Mouse (Mus musculus) embryo, embryonic 9.5 days (tissue): Measurements from ENCODE around the gene Acd.

Source experiments
- DNase-seq: peaks from one replicate; pipeline ENCODE4 v3.0.0-alpha.2; 2017; ENCODE audit errors: extremely low spot score

Gene Acd

DNA sequence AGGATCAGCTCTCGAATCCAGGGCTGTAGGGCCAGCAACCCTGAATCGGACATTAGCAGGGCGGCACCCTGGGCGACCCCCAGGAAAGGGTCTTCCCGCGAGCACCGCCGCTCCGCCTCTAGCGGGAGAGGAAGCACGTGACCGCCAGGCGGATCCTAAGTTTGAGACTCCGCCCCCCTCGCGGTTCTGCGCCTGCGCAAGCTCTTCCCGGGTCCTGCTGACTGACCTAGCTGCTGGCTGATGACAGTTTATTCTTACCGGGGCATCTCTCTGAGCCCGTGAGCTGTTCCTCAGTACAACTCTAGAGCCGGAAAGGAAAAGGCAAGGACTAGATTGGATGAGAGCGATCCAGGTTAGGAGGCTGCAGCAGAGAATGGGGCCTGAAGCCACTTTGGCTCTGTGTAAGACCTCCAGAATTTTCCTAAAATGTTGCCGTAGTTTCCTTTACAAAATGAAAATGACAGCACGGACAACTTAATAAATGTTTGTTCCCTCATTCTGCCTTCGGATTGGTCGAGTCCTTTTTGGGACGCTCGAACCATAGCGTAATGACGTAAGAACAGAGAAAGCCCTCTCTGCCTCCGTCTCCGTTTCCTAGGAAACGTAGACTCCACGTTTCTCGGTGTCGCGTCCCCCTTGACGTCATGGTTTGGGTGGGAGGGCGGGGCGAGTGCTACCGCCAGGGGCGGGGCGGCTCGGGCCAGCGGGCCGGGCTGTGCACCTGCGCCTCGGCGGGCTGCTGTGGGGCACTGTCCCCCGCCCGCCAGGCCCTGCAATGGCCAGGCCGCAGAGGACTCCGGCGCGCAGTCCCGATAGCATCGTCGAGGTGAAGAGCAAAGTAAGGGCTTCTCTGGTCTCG is at the start of gene Acd, which contains the start of gene Pard6a:
TSS of gene Acd (minus strand) at position 137 of the 859 bp plus-strand sequence.
TSS of gene Pard6a (plus strand) at position 183 of the 859 bp plus-strand sequence.
- DNase-seq, result peak; percentile 96

DNA sequence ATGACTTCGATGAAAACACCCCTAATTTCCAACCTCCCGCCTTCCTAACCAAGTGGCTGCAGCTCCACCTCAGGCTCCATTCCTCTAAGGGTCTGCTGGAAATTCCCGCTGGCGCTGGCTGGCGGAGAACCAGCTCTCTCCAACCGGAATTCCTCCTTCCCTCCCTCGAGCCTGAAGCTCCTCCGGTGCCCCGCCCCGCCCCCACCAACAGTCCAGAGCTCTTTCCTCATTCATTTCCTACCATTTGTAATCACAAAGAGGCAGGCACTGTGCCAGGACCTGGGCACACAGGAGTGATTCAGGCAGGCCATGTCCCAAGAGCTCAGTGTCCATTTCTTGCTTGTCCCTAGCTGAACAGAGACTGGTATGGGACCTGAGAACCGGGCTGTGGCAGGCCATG is 49.7 kb upstream of the Acd start:
- peak; percentile 42 for DNase-seq

DNA sequence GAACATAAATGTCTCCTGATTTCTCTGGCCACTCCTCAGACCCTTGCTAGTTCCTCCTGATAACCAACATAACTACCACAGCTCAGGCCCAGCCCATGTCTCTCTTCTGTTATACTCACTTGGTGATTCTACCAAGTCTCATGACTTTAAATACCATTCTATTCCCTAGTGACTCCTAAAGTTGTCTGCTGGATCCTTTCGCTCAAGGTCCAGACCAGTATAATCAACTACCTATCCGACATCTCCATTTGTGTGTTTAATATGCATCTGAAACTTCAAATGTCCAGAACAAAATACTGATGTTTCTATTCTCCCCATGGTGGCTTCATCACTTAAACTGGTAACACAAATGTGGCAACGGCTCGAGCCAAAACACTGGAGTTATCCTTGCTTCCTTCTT is 42.4 kb upstream of the Acd start:
- no peak for DNase-seq

DNA sequence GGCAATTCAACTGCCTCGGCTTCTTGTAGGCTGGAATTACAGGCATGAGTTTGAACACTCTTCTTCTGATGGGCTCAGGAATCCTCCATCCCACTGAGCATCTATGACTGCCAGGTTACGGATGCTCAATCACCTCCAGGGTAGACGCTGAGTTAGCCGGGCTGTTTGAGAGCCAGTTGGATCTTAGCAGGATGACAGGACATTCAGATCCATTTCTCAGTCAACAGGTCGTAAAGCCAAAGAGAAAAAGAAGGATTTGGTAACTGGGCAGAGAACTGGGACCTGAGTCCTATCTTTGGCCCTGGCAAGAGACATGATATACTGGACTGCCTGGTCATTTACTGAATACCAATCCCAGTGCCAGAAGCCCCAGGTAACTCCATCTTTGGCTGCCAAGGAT is 38.3 kb upstream of the Acd start:
- DNase-seq, result no peak

DNA sequence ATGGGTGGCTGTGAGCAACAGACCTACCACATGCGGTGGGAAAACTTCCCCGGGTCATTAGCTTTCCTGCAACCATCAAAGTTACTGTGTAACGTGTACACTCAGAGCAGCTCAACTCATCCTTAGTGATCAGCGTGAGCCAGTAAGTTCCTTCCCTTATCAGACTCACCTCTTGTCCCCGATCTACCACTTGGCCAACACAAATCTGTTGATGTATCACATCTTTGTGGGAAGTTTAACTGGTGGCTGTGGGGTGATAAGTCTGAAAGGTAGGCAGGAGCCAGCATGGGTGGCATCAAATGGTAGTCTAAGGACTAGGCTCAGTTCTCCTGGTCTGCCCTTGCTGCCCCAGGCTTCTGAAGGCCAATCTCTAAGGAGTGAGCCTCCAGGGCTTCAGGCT is 31.3 kb upstream of the Acd start:
- DNase-seq, result no peak

DNA sequence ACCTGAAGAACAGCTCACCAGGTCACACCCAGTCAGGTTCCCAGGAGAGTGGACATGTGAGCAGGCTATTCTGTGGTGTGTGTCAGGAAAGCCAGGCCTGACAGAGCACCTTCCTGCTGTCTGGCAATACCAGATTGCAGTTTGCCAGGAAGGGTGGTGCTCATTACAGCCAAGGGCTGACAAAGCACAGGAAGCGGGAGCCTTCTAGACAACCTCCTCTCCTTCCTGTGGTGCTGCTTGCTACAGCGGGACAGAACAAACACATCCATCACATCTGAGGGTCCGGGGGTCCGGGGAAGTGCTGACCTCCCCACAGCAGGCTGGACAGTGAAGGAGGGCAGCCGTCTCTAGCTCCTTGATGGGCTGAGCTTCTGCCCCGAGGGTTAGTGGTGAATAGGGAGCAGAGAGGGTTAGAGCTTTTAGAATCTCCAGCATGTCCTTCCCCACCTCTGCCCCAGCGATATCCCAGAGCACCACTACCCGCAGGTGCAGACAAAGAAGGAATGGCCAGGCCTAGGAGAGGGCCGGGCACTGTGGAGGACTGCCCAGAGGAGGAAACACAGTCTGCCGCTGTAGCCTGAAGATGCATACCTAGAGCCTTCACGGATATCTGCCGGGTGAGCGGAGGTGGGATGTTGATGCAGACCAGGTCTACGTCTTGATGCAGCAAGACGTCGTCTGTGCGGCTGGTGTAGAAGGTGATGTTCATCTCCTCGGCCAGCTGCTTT is 26.7 kb upstream of the Acd start:
- no peak for DNase-seq

DNA sequence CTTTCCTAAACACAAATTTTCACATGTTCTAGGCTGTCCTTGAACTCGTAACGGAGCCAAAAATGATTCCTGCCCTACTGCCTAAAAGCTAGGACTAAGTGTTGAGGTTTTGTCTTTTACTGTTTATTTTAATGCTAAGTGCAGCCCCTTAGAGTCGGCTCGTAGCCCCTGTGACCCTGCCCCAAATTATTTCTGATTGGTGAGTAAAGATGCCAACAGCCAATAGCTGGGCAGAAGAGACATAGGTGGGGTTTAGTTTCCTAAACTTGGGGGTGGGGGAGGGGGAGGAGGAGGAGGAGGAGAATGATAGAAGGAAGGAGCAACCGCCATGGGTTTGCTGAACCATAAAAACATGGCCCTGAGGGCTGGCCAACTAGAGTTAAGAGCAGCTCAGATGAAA is 24.8 kb upstream of the Acd start:
- DNase-seq, result no peak

DNA sequence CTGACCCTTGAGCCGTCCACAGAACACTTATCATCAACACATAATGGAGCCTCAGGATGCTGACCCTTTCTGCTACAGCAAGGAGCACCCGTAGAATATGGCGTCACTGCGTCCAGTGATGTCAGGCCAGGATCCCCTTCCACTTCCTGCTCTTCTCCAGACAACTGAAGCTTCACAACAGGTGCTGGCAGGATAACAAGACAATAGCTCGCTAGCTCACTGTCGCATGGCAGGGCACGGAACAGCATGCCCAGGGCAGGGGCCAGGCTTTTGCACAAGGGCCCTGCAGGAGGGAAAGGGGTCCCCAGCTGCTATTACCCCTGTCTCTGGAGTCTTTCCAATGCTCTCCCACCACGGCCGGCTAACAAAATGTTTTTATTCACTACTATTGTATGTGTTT is 22.0 kb upstream of the Acd start:
- DNase-seq, result no peak

DNA sequence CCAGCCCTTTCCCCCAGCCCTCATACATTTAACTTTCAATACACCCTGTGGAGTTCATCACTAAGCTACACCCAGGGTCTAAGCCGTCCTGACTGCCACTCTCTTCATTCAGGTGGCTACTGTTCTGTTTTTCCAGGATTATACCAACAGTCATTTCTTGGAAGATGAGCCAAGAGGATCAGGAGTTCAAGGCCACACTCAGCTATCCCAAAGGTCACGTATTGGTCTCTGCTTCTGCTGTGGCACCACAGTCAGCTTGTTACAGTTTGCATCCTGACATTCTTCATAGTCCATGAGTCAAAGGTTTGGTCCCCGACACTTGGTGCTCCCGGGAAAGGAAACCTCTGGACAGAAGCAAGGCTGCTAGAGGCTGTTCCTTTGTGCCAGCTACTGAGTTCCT is 18.7 kb upstream of the Acd start:
- DNase-seq, result no peak

DNA sequence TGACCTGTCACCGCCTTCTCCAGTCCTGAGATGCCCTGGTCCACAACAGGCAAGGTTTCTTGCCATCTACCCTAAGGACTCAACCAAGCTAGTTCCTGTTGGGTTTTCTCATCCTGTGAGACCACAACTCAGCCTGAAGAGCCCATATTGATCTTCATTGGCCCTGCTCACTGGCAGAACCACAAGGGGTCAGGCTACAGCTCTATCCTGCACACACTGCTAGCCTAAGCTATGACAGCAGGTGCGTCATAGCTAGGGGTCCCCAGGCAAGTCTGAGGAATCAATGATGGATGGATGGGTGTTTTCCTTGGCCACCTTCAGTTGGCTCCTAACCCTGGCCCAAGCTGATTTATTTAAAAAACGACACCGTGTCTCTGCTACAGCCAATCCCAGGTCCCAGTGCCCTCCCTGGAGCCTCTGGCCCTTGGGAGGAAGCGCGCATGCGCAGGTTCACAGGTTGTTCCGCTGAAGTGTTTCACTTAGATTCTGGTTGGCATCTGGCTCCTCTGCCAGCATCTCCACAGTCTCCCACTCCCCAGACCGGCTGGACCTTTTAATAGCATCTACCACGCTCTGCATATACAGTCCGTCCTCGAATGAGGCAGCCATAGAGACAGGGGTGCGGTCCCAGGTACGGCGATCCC is 15.5 kb upstream of the Acd start:
- no peak for DNase-seq

DNA sequence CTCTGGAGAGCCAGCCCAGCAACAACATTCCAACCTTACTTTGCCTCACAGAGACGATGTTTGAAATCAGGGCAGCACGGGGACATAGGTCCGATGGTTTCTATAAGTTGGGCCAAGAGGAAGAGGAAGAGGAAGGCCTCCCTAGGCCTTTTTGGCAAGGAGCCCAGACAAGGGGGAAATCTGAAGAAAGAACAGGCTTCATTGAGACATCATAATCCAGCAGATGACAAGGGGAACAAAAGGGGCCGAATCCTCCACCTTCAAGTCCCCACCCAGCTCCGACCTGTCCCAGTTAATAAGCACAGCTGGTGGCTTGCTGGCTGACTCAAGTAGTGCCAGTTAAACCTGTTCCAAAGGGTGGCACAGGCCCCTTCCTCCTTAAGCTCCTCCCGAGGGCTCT is 14.1 kb upstream of the Acd start:
- DNase-seq, result no peak

DNA sequence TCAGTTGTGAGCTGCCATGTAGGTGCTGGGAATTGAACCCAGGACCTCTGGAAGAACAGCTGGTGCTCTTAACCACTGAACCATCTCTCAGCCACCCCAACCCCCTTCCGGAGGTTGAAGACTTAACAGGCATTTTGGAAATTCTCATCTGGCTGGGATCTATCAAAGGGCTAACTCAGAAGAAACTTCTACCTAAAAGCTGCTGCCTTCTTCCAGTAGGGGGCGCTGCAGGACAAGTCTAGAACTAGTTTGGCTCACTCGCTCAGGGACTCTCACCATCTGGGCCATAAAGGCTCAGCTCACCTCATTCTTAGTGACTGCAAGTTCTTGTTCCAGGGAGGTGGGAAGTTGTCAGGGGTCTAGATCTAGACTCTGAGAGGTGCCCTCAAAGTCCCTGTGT is 13.2 kb upstream of the Acd start:
- peak; percentile 82 for DNase-seq

DNA sequence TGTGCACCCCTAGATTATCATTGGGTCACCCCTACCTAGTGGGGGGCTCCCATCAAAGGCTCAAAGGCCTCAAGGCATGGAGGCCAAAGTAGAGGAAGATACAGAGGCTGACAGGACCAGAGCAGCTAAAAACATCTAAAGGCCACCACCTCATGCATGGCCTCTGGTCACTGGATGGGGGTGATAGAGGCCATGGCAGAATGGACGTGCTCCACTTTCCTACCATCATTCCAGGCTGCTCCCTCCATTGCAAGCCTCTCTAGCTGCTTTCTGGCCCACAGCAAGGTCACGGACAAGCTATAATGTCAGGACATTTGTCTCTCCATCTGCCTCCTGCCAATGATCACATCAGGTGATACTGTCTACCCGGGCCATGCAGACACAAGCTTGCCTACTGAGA is 11.4 kb upstream of the Acd start:
- DNase-seq, result no peak

DNA sequence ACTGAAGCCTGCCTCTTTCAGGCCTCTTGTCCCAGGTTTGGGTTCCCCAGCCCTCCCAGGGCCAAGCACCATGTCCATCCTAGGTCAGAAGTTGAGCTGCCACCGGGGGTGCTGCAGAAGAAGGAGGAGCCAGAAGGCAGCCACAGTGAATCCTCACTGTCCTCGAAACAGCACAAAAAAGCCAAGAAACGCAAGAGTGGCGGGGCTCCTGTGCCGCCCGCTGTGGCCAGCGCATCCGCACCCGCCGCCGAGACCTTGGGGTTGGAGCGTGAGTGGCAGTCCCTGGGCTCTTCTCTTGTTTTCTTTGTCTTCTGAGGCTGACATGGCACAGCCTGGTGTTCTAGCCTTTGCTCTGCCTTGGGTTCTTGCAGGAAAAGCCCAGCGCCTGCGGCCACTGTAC is 8.4 kb upstream of the Acd start:
- no peak for DNase-seq

DNA sequence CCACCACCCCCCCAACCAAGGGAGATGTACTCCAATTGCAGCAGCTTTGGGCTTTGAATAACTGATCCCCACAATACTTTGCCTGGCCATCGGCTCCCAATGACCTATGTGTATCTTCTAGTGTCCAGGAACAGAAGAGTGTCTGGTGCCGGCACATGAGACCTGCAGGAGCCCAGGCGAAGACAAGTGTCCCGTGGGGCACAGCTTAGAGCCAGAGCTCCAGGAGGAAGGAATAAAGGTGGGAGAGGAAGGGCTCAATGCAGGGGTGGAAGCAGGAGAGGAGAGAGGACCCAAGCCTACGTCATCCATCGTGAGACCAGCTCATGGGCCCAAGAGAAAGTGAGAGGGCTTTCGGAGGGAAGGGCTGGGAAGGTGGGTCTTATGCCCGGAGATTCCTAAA is 7.8 kb upstream of the Acd start:
- DNase-seq, result no peak

DNA sequence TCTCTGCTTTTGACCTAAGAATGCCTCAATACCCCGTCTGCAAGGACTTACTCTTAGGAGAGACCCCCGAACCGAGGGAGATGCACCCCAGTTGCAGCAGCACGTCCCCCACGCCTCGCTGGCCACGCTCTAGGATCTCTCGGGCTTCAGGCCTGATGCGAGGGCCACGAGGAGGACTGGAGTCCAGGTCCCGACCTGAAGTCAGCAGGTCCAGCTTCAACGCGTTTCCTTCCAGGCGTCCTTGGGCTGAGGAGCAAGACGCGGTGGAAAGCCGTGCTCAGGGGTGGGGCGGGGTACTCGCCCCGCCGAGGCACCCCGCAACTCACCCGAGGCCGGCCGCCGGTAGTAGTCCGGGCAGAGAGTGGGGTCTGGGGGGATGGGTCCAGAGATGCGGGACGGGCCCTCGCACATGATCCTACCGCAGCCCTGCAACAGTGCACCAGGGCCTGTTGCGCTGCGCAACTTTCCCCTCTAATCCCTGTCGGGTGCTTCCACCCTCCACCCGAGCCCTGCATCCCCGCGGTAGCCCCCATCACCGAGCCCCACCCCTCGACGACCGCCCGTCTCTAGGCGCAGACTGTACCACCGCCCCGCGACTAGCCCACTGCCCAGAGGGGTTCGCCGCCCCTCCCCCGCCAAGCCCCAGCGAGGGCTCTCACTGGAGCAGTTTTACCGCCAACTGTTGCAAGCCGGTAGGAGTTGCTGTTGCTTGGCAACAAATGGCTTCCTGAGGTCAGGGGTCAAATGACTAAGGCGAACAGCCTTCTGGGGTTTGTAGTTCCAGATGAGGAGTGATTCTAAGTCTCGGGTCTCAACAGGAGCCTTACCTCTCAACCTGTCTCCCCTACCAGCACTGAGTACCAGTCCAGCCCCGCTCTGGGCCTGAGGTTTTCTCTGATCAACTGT is 6.8 kb upstream of the Acd start, which contains the start of the genes 4933405L10Rik and Enkd1:
TSS of gene 4933405L10Rik (plus strand) at position 158 of the 906 bp plus-strand sequence.
TSS of gene Enkd1 (minus strand) at position 713 of the 906 bp plus-strand sequence.
- peak; percentile 94 for DNase-seq

DNA sequence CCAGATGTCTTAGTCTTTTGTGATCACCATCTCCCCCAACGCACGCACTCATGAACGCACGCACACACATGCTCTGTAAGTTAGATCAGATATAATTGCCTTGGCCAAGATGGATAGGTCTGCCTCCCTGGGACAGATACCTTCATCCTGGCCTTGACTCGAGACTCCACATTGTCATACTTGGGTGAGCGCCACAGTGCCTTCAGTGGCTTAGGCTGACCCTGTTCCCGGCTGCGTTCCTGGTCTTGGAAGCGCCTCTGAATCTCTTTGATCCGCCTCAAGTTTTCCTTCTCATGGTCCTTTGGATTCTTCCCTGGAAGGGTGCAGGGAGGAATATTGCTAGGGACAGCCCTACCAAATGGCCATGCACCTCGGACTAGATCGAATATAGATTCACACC is 5.5 kb upstream of the Acd start:
- DNase-seq, result no peak

DNA sequence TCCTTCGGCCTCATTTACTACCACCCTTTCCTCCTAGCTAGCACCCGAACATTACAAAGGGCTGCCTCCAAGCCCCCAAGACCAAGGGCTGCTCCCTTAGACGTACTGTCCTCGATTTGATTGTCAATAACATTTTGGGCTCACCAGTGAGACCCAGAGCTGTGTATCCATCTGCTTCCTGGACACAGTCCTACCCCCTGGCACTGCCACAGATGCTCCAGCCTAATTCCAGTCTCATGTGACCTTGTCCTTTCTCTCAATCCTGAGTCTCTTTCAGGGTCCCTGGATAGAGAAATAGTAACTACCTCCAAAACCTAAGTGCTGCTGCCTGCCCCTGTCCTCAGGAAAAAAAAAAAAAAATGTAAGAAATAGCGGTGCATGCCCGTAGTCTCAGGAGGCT is 4.1 kb upstream of the Acd start:
- no peak for DNase-seq

DNA sequence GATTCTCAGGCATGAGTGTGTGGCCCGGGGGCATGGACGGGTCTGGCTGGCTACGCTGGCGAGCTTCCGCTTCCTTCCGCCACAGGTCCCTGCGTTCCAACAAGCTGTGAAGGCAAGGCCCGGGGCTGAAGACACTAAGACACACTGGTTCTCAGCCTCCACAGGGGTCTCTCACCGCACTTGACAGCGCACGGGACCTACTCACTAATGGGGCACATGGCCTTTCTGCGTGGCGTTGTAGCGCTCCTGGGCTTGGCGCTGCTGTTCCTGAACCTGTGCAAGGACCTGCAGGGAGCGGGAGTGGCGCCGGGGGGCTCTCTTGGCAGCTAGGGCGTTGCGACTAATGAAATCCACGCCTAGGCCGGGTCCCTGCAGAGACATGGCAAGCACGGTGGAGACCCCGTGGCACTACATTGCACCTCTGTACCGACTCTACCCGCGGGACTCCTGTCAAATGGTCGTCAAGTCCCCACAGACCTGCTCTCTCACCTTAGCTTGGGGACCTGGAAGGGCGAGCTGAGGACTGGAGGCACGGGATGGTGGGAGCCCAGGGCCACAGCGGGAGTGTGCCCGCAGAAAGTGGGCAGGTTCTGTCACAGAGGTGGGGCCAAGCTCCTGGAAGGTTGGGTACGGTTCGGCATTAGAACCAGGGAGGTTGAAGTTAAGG is 3.4 kb upstream of the Acd start:
- no peak for DNase-seq

DNA sequence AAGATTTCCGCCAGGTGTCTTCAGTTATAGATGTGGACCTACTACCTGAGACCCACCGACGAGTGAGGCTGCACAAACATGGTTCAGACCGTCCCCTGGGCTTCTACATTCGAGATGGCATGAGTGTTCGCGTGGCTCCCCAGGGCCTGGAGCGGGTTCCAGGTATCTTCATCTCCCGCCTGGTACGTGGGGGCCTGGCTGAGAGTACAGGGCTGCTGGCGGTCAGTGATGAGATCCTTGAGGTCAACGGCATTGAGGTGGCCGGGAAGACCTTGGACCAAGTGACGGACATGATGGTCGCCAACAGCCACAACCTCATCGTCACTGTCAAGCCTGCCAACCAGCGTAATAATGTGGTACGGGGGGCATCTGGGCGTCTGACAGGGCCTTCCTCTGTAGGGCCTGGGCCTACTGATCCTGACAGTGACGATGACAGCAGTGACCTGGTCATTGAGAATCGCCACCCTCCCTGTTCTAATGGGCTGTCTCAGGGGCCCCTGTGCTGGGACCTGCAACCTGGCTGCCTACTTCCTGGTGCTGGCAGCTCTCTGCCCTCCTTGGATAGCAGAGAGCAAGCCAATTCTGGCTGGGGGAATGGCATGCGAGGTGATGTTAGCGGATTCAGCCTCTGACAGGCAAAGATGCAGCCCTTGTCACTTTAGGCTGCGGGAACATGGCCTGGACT is 2.0 kb upstream of the Acd start:
- no peak for DNase-seq
